Mouse (Mus musculus) liver, postnatal 0 days (tissue): ENCODE measurements around the gene D130052B06Rik. TPM values are rescaled to one million over a fixed set of nuclear protein-coding genes. Genes with fewer than 3 reads are reported as not detected.

ENCODE experiments used
- ATAC-seq: fragments of 200-750 bp; cut with Nextera tagmentation; 2 replicates; pipeline ENCODE4 v1.8.0; 2017; ENCODE audit warnings: mild to moderate bottlenecking, moderate library complexity
- DNase-seq: peaks from one replicate; pipeline ENCODE4 v3.0.0-alpha.2; 2016
- H3K27ac ChIP-seq: fragments of 300-500 bp; sonication (generic); 2 replicates; pipeline ENCODE4 v1.5.1; 2014; ENCODE audit warnings: antibody characterized with exemption, moderate library complexity, mild to moderate bottlenecking, low read depth
- H3K27me3 ChIP-seq: fragments of 300-500 bp; sonication (generic); 2 replicates; pipeline ENCODE4 v1.6.1; 2014; ENCODE audit warnings: low read length, control low read depth, mixed read lengths; ENCODE audit not compliant: insufficient read depth
- H3K36me3 ChIP-seq: fragments of 300-500 bp; sonication (generic); replicated peaks from 2 replicates; pipeline ENCODE4 v1.6.1; 2014; ENCODE audit warnings: mild to moderate bottlenecking, control low read depth, low read length, moderate library complexity, mixed read lengths; ENCODE audit not compliant: insufficient read depth
- H3K4me1 ChIP-seq: fragments of 300-500 bp; sonication (generic); 2 replicates; pipeline ENCODE4 v1.6.1; 2014; ENCODE audit warnings: antibody characterized with exemption, mild to moderate bottlenecking, control low read depth; ENCODE audit not compliant: insufficient read depth
- H3K4me2 ChIP-seq: fragments of 300-500 bp; sonication (generic); 2 replicates; pipeline ENCODE4 v1.6.1; 2014; ENCODE audit warnings: low read depth, mild to moderate bottlenecking, low read length, moderate library complexity, mixed read lengths
- H3K4me3 ChIP-seq: fragments of 300-500 bp; sonication (generic); 2 replicates; pipeline ENCODE4 v1.5.1; 2014; ENCODE audit warnings: low read depth, low read length
- H3K9ac ChIP-seq: fragments of 300-500 bp; sonication (generic); replicated peaks from 2 replicates; pipeline ENCODE4 v1.6.1; 2014; ENCODE audit warnings: mild to moderate bottlenecking, moderate library complexity
- H3K9me3 ChIP-seq: fragments of 300-500 bp; sonication (generic); 2 replicates; pipeline ENCODE4 v1.6.1; 2016; ENCODE audit warnings: mild to moderate bottlenecking, control low read depth, low read length, mixed read lengths
- CTCF ChIP-seq: sonication (generic); IDR thresholded peaks from 2 replicates; pipeline ENCODE4 v1.5.1; 2016; ENCODE audit warnings: antibody characterized with exemption, low read depth
- EP300 ChIP-seq: IDR thresholded peaks from 2 replicates; pipeline ENCODE4 v1.6.1; 2016; ENCODE audit warnings: antibody characterized with exemption, low read depth, mild to moderate bottlenecking
- WGBS: fragments of 180-500 bp; shearing (Covaris S2); extraction: QIAGEN DNeasy Blood & Tissue Kit; methylation state at CpG from one replicate; pipeline ENCODE4 v1.1.7; 2014; ENCODE audit not compliant: insufficient replicate concordance; 5-methylcytosine and 5-hydroxymethylcytosine counted together
- polyA plus RNA-seq: library from polyadenylated mRNA; unstranded; fragments of >200 nt; fragmentation: Nextera tagmentation; extraction: Ambion mirVana; gene quantifications from 2 replicates; pipeline ENCODE4 v1.2.1, GENCODE M21; 2015

The D130052B06Rik gene
- polyA plus RNA-seq, 1 experiment from 2014 or later = not detected

- 42% methylated on average over 3 of the region's 3 CpGs for WGBS
- Histone ChIP-seq H3K27me3 (no peaks in the 10 kb centered on the region), H3K27ac (no peak overlapping the region), H3K9ac (no peak overlapping the region), H3K4me2 (no peak overlapping the region), H3K36me3 (no peaks in the 10 kb centered on the region), H3K9me3 (no peaks in the 10 kb centered on the region), H3K4me1 (no peaks in the 10 kb centered on the region), H3K4me3 (no peak overlapping the region)
- ATAC-seq (no peak), DNase-seq (no peak)
- no peak for TF ChIP-seq CTCF
- TF ChIP-seq EP300 = no peak
Measured at GRCm38 (mm10) chr11:33607784-33608183, 8.7 kb downstream of the D130052B06Rik start.

GRCm38 (mm10) chr11:33614218-33614617, 15.1 kb downstream of the D130052B06Rik start:
- no peaks in the 10 kb centered on the region for H3K9me3 ChIP-seq
- H3K27me3 ChIP-seq = 0 out of 2 replicates have a peak, but pooled peaks cover 5% of the 10 kb centered on the region
- H3K9ac ChIP-seq = no peak overlapping the region
- H3K4me3 ChIP-seq = no peak overlapping the region
- H3K4me1 ChIP-seq = no peaks in the 10 kb centered on the region
- no peak for TF ChIP-seq EP300
- peak; percentile 87 for TF ChIP-seq CTCF
- DNase-seq (peak; percentile 62), ATAC-seq (no peak)
- WGBS = 5% methylated on average over 15 of the region's 15 CpGs
- no peak overlapping the region for H3K4me2 ChIP-seq
- H3K36me3 ChIP-seq = no peaks in the 10 kb centered on the region
- H3K27ac ChIP-seq = no peak overlapping the region

GRCm38 (mm10) chr11:33627136-33627742, 28.1 kb downstream of the D130052B06Rik start:
- Histone ChIP-seq H3K4me2 (no peak overlapping the region), H3K36me3 (no peaks in the 10 kb centered on the region), H3K4me1 (no peaks in the 10 kb centered on the region), H3K9me3 (no peaks in the 10 kb centered on the region), H3K9ac (no peak overlapping the region), H3K4me3 (no peak overlapping the region), H3K27me3 (no peaks in the 10 kb centered on the region), H3K27ac (no peak overlapping the region)
- no peak for TF ChIP-seq CTCF
- TF ChIP-seq EP300 = no peak
- WGBS = 69% methylated on average over 4 of the region's 4 CpGs
- DNase-seq (no peak), ATAC-seq (no peak)

GRCm38 (mm10) chr11:33637107-33637506, 38.0 kb downstream of the D130052B06Rik start:
- WGBS = 40% methylated on average over 2 of the region's 2 CpGs
- ATAC-seq (no peak), DNase-seq (no peak)
- TF ChIP-seq CTCF (no peak), EP300 (no peak)
- H3K27me3 ChIP-seq = no peaks in the 10 kb centered on the region
- H3K4me2 ChIP-seq = no peak overlapping the region
- H3K4me3 ChIP-seq = no peak overlapping the region
- no peak overlapping the region for H3K27ac ChIP-seq
- H3K36me3 ChIP-seq = no peaks in the 10 kb centered on the region
- no peak overlapping the region for H3K9ac ChIP-seq
- H3K9me3 ChIP-seq = no peaks in the 10 kb centered on the region
- no peaks in the 10 kb centered on the region for H3K4me1 ChIP-seq

- no peaks in the 10 kb centered on the region for H3K9me3 ChIP-seq
- no peak overlapping the region for H3K27ac ChIP-seq
- no peak for DNase-seq
- no peaks in the 10 kb centered on the region for H3K4me1 ChIP-seq
- 66% methylated on average over 2 of the region's 2 CpGs for WGBS
- no peak overlapping the region for H3K4me2 ChIP-seq
- no peak for TF ChIP-seq CTCF
- TF ChIP-seq EP300 = no peak
- H3K27me3 ChIP-seq = no peaks in the 10 kb centered on the region
- H3K9ac ChIP-seq = no peak overlapping the region
- ATAC-seq = no peak
- no peaks in the 10 kb centered on the region for H3K36me3 ChIP-seq
- no peak overlapping the region for H3K4me3 ChIP-seq
Measured at GRCm38 (mm10) chr11:33649358-33649757, 50.3 kb downstream of the D130052B06Rik start.

- Histone ChIP-seq H3K4me1 (no peaks in the 10 kb centered on the region), H3K4me2 (no peak overlapping the region), H3K27me3 (no peaks in the 10 kb centered on the region), H3K27ac (no peak overlapping the region), H3K9me3 (no peaks in the 10 kb centered on the region), H3K9ac (no peak overlapping the region), H3K4me3 (no peak overlapping the region), H3K36me3 (no peaks in the 10 kb centered on the region)
- WGBS = 64% methylated on average over 2 of the region's 2 CpGs
- TF ChIP-seq CTCF (no peak), EP300 (no peak)
- DNase-seq = no peak
- no peak for ATAC-seq
Measured at GRCm38 (mm10) chr11:33654485-33654884, 55.4 kb downstream of the D130052B06Rik start.

GRCm38 (mm10) chr11:33655221-33655620, 56.1 kb downstream of the D130052B06Rik start:
- WGBS = 68% methylated on average over 3 of the region's 3 CpGs
- no peak overlapping the region for H3K27ac ChIP-seq
- no peak for ATAC-seq
- TF ChIP-seq EP300 (no peak), CTCF (no peak)
- no peaks in the 10 kb centered on the region for H3K27me3 ChIP-seq
- H3K36me3 ChIP-seq = no peaks in the 10 kb centered on the region
- no peaks in the 10 kb centered on the region for H3K4me1 ChIP-seq
- H3K4me2 ChIP-seq = no peak overlapping the region
- H3K9ac ChIP-seq = no peak overlapping the region
- H3K4me3 ChIP-seq = no peak overlapping the region
- H3K9me3 ChIP-seq = no peaks in the 10 kb centered on the region
- DNase-seq = no peak
